12 mouse cellular contexts compared by ENCODE assay signal in the genomic region with DNA sequence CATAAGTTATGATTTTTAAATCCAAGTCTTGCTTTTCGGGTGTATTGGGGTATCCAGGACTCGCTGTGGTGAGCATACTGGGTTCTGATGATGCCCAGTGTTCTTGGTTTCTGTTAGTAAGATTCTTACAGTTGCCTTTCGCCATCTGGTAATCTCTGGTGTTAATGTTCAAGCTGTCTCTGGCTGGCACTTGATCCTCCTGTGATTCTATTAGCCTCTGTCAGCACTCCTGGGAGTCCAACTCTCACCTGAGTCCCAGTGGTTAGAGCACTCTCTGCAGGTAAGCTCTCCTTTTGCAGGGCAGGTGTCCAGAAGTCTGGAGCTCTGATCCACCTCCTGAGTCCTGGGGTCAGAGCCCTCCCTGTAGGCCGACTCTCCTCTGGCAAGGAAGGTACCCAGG. TPM values are rescaled to one million over a fixed set of nuclear protein-coding genes. Genes with fewer than 3 reads are reported as not detected.
DNase-seq lines count a peak whose midpoint lies in the region; TF ChIP-seq lines count a peak whose summit lies in the region.
"Not testable (repeated sequence)": the region's sequence is repeated elsewhere in the genome, so short reads cannot be mapped to it uniquely, and the experiment has no call there.
"Had no signal": no experiment of that assay in that cellular context is flagged by ENCODE, and none has a peak within 500 bp of the region (broad histone marks: within the 10 kb centered on the region; RNA-seq: fewer than 3 reads in every experiment).

No protein-coding gene starts in this region.

- H3K4me3 ChIP-seq in kidney, adult 2 months (ENCODE audit: insufficient read depth, low read depth, low read length), result not testable (repeated sequence)

- not testable (repeated sequence) for TF ChIP-seq CTCF in kidney, adult 2 months (conservative IDR thresholded peaks at IDR 0.05; ENCODE audit: insufficient read depth, insufficient read length, low read depth, low read length)

- H3K27me3 ChIP-seq in kidney, adult 2 months (replicated peaks; ENCODE audit: control insufficient read depth, insufficient read depth, low read length), result not testable (repeated sequence)

- not testable (repeated sequence) for H3K27ac ChIP-seq in kidney, adult 2 months (ENCODE audit: insufficient read depth, low read depth, low read length)

- not testable (repeated sequence) for TF ChIP-seq POLR2A in kidney, adult 2 months (IDR thresholded peaks at IDR 0.05; ENCODE audit: low read depth, low read length)

- H3K36me3 ChIP-seq in kidney, adult 2 months (ENCODE audit: control insufficient read depth, insufficient read depth, low read length), result not testable (repeated sequence)

- 84% methylated on average over 4 of the region's 4 CpGs for WGBS in kidney, adult 2 months

- not testable (repeated sequence) for H3K4me1 ChIP-seq in kidney, adult 2 months (ENCODE audit: control insufficient read depth, insufficient read depth, low read length)

- DNase-seq in kidney, adult 11 months, result peak; percentile 42
- peak; percentile 66 for DNase-seq in kidney, adult 2 months
- DNase-seq in kidney, adult 8-10 months, result peak; percentile 31 to 42
- DNase-seq in kidney, adult 9 months, result peak; percentile 62
- DNase-seq in kidney, postnatal 36 days, result peak; percentile 30 to 43

RNA-seq across cellular contexts. Expression of a gene that starts 16.6 kb away (rescaled TPM):
- not detected in 2 replicates for polyA plus RNA-seq in kidney, adult 2 months (2012; rRNA removed)
- polyA plus RNA-seq: adrenal gland, adult 2 months; brain, embryonic 14.5 days; C2C12; CD4-positive, CD25-positive, alpha-beta regulatory T cell, adult 4 months; G1E; Patski had no signal

RNA-seq across cellular contexts. Expression of a gene that starts 49.9 kb away (rescaled TPM):
- not detected in 2 replicates for polyA plus RNA-seq in kidney, adult 2 months (2012; rRNA removed)
- polyA plus RNA-seq: activated CD4-positive, CD25-positive, alpha-beta regulatory T cell, adult 4 months; adrenal gland, adult 2 months; brain, embryonic 14.5 days; C2C12; CD4-positive, CD25-positive, alpha-beta regulatory T cell, adult 4 months; G1E; Patski had no signal
